ENCODE assay signal across 17 mouse cellular contexts in genomic region chr10:91191851-91192250, GRCm38 (mm10). TPM values are rescaled to one million over a fixed set of nuclear protein-coding genes. Genes with fewer than 3 reads are reported as not detected.
DNase-seq lines count a peak whose midpoint lies in the region; ATAC-seq lines count a peak whose summit lies in the region.
"Had no signal": no experiment of that assay in that cellular context is flagged by ENCODE, and none has a peak within 500 bp of the region (broad histone marks: within the 10 kb centered on the region; RNA-seq: fewer than 3 reads in every experiment).

No protein-coding gene starts in this region.

- peak; percentile 78 for DNase-seq in midbrain, embryonic 11.5 days (ENCODE audit: low spot score, missing footprints)
- DNase-seq in layer of hippocampus, adult 9-11 months = peak; percentile 88
- peak; percentile 79 for DNase-seq in right cerebral cortex, adult 18-20 months
- DNase-seq in adrenal gland, postnatal 14 days = no peak
- DNase-seq in neural tube, embryonic 10.5 days (ENCODE audit: extremely low spot score, low spot score) = no peak
- DNase-seq: cerebellum, adult 9-10 months; lung, embryonic 14.5 days had no signal

- no peak overlapping the region for H3K4me2 ChIP-seq in midbrain, embryonic 11.5 days
- H3K4me2 ChIP-seq in midbrain, embryonic 13.5 days (replicated peaks) = no peak overlapping the region
- H3K4me2 ChIP-seq: embryonic facial prominence, embryonic 15.5 days; heart, embryonic 15.5 days; kidney, embryonic 15.5 days; liver, embryonic 11.5 days; lung, embryonic 14.5 days; midbrain, embryonic 15.5 days had no signal

- peaks cover 5% of the 10 kb centered on the region for H3K4me1 ChIP-seq in midbrain, embryonic 11.5 days (ENCODE audit: control insufficient read depth, insufficient read depth, low read length)
- H3K4me1 ChIP-seq in midbrain, embryonic 13.5 days (replicated peaks) = peaks cover 7% of the 10 kb centered on the region

- no peaks in the 10 kb centered on the region for H3K9me3 ChIP-seq in midbrain, embryonic 11.5 days (ENCODE audit: control insufficient read depth, low read length)
- no peaks in the 10 kb centered on the region for H3K9me3 ChIP-seq in midbrain, embryonic 13.5 days
- H3K9me3 ChIP-seq: embryonic facial prominence, embryonic 15.5 days; heart, embryonic 15.5 days; kidney, embryonic 15.5 days; midbrain, embryonic 15.5 days had no signal

- H3K9ac ChIP-seq in midbrain, embryonic 11.5 days (ENCODE audit: low read length) = no peak overlapping the region
- H3K9ac ChIP-seq in midbrain, embryonic 13.5 days (replicated peaks) = no peak overlapping the region
- H3K9ac ChIP-seq: embryonic facial prominence, embryonic 15.5 days; heart, embryonic 15.5 days; kidney, embryonic 15.5 days; lung, embryonic 14.5 days; midbrain, embryonic 15.5 days had no signal

- no peak overlapping the region for H3K4me3 ChIP-seq in midbrain, embryonic 11.5 days (ENCODE audit: low read depth, low read length)
- H3K4me3 ChIP-seq in midbrain, embryonic 13.5 days (replicated peaks) = no peak overlapping the region
- H3K4me3 ChIP-seq: embryonic facial prominence, embryonic 15.5 days; heart, embryonic 15.5 days; hindbrain, embryonic 10.5 days; kidney, embryonic 15.5 days; midbrain, embryonic 15.5 days had no signal

- no peak for ATAC-seq in midbrain, embryonic 11.5 days (ENCODE audit: low FRiP score)
- ATAC-seq in midbrain, embryonic 13.5 days = no peak
- ATAC-seq in megakaryocyte, adult 5-6 weeks (ENCODE audit: poor library complexity, severe bottlenecking) = no peak
- ATAC-seq: inflammation-experienced regulatory T-cells, adult 6 months; midbrain, embryonic 15.5 days had no signal

- no peaks in the 10 kb centered on the region for H3K27me3 ChIP-seq in midbrain, embryonic 11.5 days (ENCODE audit: control insufficient read depth, insufficient read depth, low read length)
- H3K27me3 ChIP-seq in midbrain, embryonic 13.5 days = no peaks in the 10 kb centered on the region
- H3K27me3 ChIP-seq: embryonic facial prominence, embryonic 15.5 days; heart, embryonic 15.5 days; kidney, embryonic 15.5 days; midbrain, embryonic 15.5 days had no signal

- WGBS in midbrain, embryonic 11.5 days = 94% methylated on average over 5 of the region's 5 CpGs
- 93% methylated on average over 5 of the region's 5 CpGs for WGBS in midbrain, embryonic 13.5 days

- H3K36me3 ChIP-seq in midbrain, embryonic 11.5 days (ENCODE audit: control insufficient read depth, insufficient read depth, low read length) = no peaks in the 10 kb centered on the region
- no peaks in the 10 kb centered on the region for H3K36me3 ChIP-seq in midbrain, embryonic 13.5 days
- H3K36me3 ChIP-seq: embryonic facial prominence, embryonic 15.5 days; heart, embryonic 15.5 days; hindbrain, embryonic 10.5 days; kidney, embryonic 15.5 days; midbrain, embryonic 15.5 days had no signal

- H3K27ac ChIP-seq in midbrain, embryonic 11.5 days (ENCODE audit: low read depth, low read length) = no peak overlapping the region
- H3K27ac ChIP-seq in midbrain, embryonic 13.5 days = no peak overlapping the region
- H3K27ac ChIP-seq: embryonic facial prominence, embryonic 15.5 days; heart, embryonic 15.5 days; hindbrain, embryonic 10.5 days; kidney, embryonic 15.5 days; macrophage; midbrain, embryonic 15.5 days had no signal

RNA-seq across cellular contexts. Expression of gene Tmpo, which starts 10.7 kb away (rescaled TPM):
- 339 and 388 TPM in 2 replicates for polyA plus RNA-seq in midbrain, embryonic 11.5 days (2014; fragmentation: Nextera tagmentation; extraction: Ambion mirVana)
- 165 and 175 TPM in 2 replicates for polyA plus RNA-seq in midbrain, embryonic 13.5 days (2015; fragmentation: Nextera tagmentation; extraction: Ambion mirVana)
- 117 and 128 TPM in 2 replicates for total RNA-seq in adrenal gland, postnatal 14 days (2021)
- total RNA-seq in megakaryocyte, adult 5-6 weeks (2015) = 559 and 619 TPM in 2 replicates
- total RNA-seq in megakaryocyte, adult 5-6 weeks (2017) = 895 and 963 TPM in 2 replicates

Comparison
In these comparisons a context has a peak if more than half of its experiments do, and no peak if none do; other contexts are left out.
1. DNase-seq: peak in midbrain, embryonic 11.5 days (single experiment), layer of hippocampus, adult 9-11 months (single experiment) and right cerebral cortex, adult 18-20 months (single experiment); none in adrenal gland, postnatal 14 days (single experiment) and neural tube, embryonic 10.5 days (single experiment).